In genomic region chr7:100431103-100431502, GRCm38 (mm10) we compare ENCODE assay signal across 8 mouse cellular contexts. TPM values are rescaled to one million over a fixed set of nuclear protein-coding genes. Genes with fewer than 3 reads are reported as not detected.
A peak's percentile ranks its signal among the peaks of the same experiment; 100 is the strongest.
DNase-seq lines count a peak whose midpoint lies in the region; ATAC-seq lines count a peak whose summit lies in the region.

No protein-coding gene starts in this region.

- intact Hi-C loops in gastrocnemius, postnatal 14 days (cut with DNase I; ENCODE audit: low total_unique reads) = no loop called here

- DNase-seq in layer of hippocampus, postnatal 10 days (ENCODE audit: low spot score in 2 of 2) = peak; percentile 12 to 39
- no peak for DNase-seq in layer of hippocampus, adult 8-10 months (ENCODE audit: low spot score in 2 of 2)
- DNase-seq in adrenal gland, postnatal 10 days = peak; percentile 63
- DNase-seq in gastrocnemius, postnatal 14 days = peak; percentile 37
- peak; percentile 25 to 49 for DNase-seq in kidney, postnatal 4 days
- DNase-seq in urinary bladder, postnatal 36 days (ENCODE audit: low spot score in 2 of 2) = peak; percentile 58 to 86
- no peak for DNase-seq in c-Kit-positive CD71-positive TER-119-positive erythroid progenitor cells, embryonic 14.5 days (ENCODE audit: low spot score)

- no peak for ATAC-seq in frontal cortex, adult (ENCODE audit: low TSS enrichment)

RNA-seq across cellular contexts. Expression of gene Ucp3, which starts 41.7 kb away (rescaled TPM):
- total RNA-seq in layer of hippocampus, postnatal 10 days (2021) = 1 to 10 TPM in 1 of 2 experiments, under 1 TPM in 1; 0.65 to 1.3 TPM
- 1 to 10 TPM; 2.1 to 2.9 (median 2.2) TPM for total RNA-seq in layer of hippocampus, adult 8-10 months (2022)
- total RNA-seq in adrenal gland, postnatal 10 days (2021) = 10 to 100 TPM; 34.9 to 45.2 TPM
- 100 to 1,000 TPM in 1 of 2 experiments, 10 to 100 TPM in 1; 58.1 to 197 TPM for total RNA-seq in gastrocnemius, postnatal 14 days (2021)

RNA-seq across cellular contexts. Expression of gene Ppme1, which starts 59.0 kb away (rescaled TPM):
- 100 to 1,000 TPM; 120 to 123 TPM for total RNA-seq in layer of hippocampus, postnatal 10 days (2021)
- 100 to 1,000 TPM; 136 to 154 (median 142) TPM for total RNA-seq in layer of hippocampus, adult 8-10 months (2022)
- 10 to 100 TPM; 41.7 to 44.4 TPM for total RNA-seq in adrenal gland, postnatal 10 days (2021)
- 10 to 100 TPM; 25.1 to 26.8 TPM for total RNA-seq in gastrocnemius, postnatal 14 days (2021)

RNA-seq across cellular contexts. Expression of gene C2cd3, which starts 59.1 kb away (rescaled TPM):
- 10 to 100 TPM; 15.2 to 18.5 TPM for total RNA-seq in layer of hippocampus, postnatal 10 days (2021)
- total RNA-seq in layer of hippocampus, adult 8-10 months (2022) = 10 to 100 TPM; 19.8 to 27.6 (median 24.5) TPM
- 10 to 100 TPM; 15.9 to 19.7 TPM for total RNA-seq in adrenal gland, postnatal 10 days (2021)
- 1 to 10 TPM; 5.5 to 6.0 TPM for total RNA-seq in gastrocnemius, postnatal 14 days (2021)

Comparison
In these comparisons a context has a peak if more than half of its experiments do, and no peak if none do; other contexts are left out.
1. DNase-seq: peak in layer of hippocampus, postnatal 10 days (2 of 2), adrenal gland, postnatal 10 days (single experiment), gastrocnemius, postnatal 14 days (single experiment), kidney, postnatal 4 days (2 of 2) and urinary bladder, postnatal 36 days (2 of 2); none in layer of hippocampus, adult 8-10 months (0 of 2) and c-Kit-positive CD71-positive TER-119-positive erythroid progenitor cells, embryonic 14.5 days (single experiment).
2. RNA of gene Ucp3, which starts 41.7 kb away (total RNA-seq): 58.1 to 197 TPM in gastrocnemius, postnatal 14 days and 34.9 to 45.2 TPM in adrenal gland, postnatal 10 days; 2.1 to 2.9 TPM in layer of hippocampus, adult 8-10 months and 0.65 to 1.3 TPM in layer of hippocampus, postnatal 10 days; every median in the first group is over 4 times any median in the second.